Mouse (Mus musculus) E14TG2a.4 (cell line): ENCODE results near the gene Cd1d1.

Source experiments
- CTCF ChIP-seq: conservative IDR thresholded peaks from 2 replicates; pipeline ENCODE4 v1.5.1; 2014; ENCODE audit warnings: low read length
- NANOG ChIP-seq: IDR thresholded peaks from 2 replicates; pipeline ENCODE4 v1.6.1; 2014; ENCODE audit warnings: borderline replicate concordance, low read length, mixed read lengths

GRCm38 (mm10) chr3:87017707-87018106 is 18.5 kb upstream of the Cd1d1 start:
- TF ChIP-seq CTCF: no peak
- TF ChIP-seq NANOG: no peak
